Mouse (Mus musculus) CH12.LX (cell line): ENCODE measurements at regions not wholly inside any gene's neighbourhood (a gene's known extent, or its start where the extent isn't known, plus 50 kb on each side); places are given as distances from the start of the nearest gene placed in this dataset.

ENCODE experiments used
- DNase-seq: peaks from one replicate; pipeline ENCODE4 v3.0.0-alpha.2; 2013; ENCODE audit errors: extremely low read depth
- H3K27ac ChIP-seq: 2 replicates; pipeline ENCODE4 v1.5.1; 2012; ENCODE audit warnings: low read depth, mild to moderate bottlenecking, control low read depth, moderate library complexity; ENCODE audit not compliant: insufficient read depth
- H3K27me3 ChIP-seq: replicated peaks from 2 replicates; pipeline ENCODE3; 2012; ENCODE audit warnings: inconsistent platforms
- H3K36me3 ChIP-seq, 2 experiments: replicated peaks in 1 of 2; 2 replicates each; pipeline versions ENCODE3 to v1.6.1; 2012; ENCODE audit warnings: inconsistent platforms in 1 of 2, low read length in 1 of 2, mild to moderate bottlenecking in 1 of 2, mixed read lengths in 1 of 2, moderate library complexity in 1 of 2; ENCODE audit not compliant: control insufficient read depth in 1 of 2, insufficient read depth in 1 of 2
- H3K4me1 ChIP-seq, 2 experiments: 2 replicates each; pipeline ENCODE4 v1.6.1; 2012; ENCODE audit warnings: inconsistent platforms in 1 of 2, moderate library complexity in 1 of 2; ENCODE audit not compliant: insufficient read depth in 2 of 2, control insufficient read depth in 1 of 2
- H3K4me2 ChIP-seq: 2 replicates; pipeline ENCODE4 v1.6.1; 2012; ENCODE audit warnings: low read depth, mild to moderate bottlenecking, control low read depth; ENCODE audit not compliant: poor library complexity, insufficient read depth, severe bottlenecking
- H3K4me3 ChIP-seq, 3 experiments: fragments of 150-350 bp in 1 of 3; sonication (generic) in 1 of 3; replicated peaks in 1 of 3; 2 replicates each; pipeline versions ENCODE3 to v1.5.1; 2011 to 2012; ENCODE audit warnings: low read depth in 2 of 3, low read length in 2 of 3, mild to moderate bottlenecking in 2 of 3, moderate library complexity in 2 of 3, control low read depth in 1 of 3, improper control_type of control experiment in 1 of 3, inconsistent platforms in 1 of 3, mixed read lengths in 1 of 3; ENCODE audit not compliant: poor library complexity in 1 of 3
- H3K79me2 ChIP-seq: replicated peaks from 2 replicates; pipeline ENCODE4 v1.6.1; 2012; ENCODE audit warnings: mild to moderate bottlenecking, moderate library complexity; ENCODE audit not compliant: control insufficient read depth, poor library complexity, insufficient read depth, severe bottlenecking; ENCODE audit errors: extremely low read depth
- H3K9ac ChIP-seq: 2 replicates; pipeline ENCODE4 v1.6.1; 2012; ENCODE audit warnings: low read depth, mild to moderate bottlenecking, control low read depth, moderate library complexity; ENCODE audit not compliant: insufficient read depth
- H3K9me3 ChIP-seq: replicated peaks from 2 replicates; pipeline ENCODE3; 2012; ENCODE audit warnings: low read length, inconsistent platforms, mixed read lengths
- BHLHE40 ChIP-seq: IDR thresholded peaks from 2 replicates; pipeline ENCODE4 v1.6.1; 2011; ENCODE audit warnings: mild to moderate bottlenecking, low read depth, low read length, improper control_type of control experiment
- CHD1 ChIP-seq: IDR thresholded peaks from 2 replicates; pipeline ENCODE4 v1.6.1; 2012; ENCODE audit warnings: low read depth, low read length, improper control_type of control experiment, inconsistent platforms
- CHD2 ChIP-seq: IDR thresholded peaks from 2 replicates; pipeline ENCODE4 v1.6.1; 2011; ENCODE audit warnings: low read length, improper control_type of control experiment
- CTCF ChIP-seq, 2 experiments: IDR thresholded peaks in 1 of 2; conservative IDR thresholded peaks in 1 of 2; 2 replicates each; pipeline ENCODE4 v1.5.1; 2011 to 2012; ENCODE audit warnings: low read depth in 2 of 2, low read length in 2 of 2, improper control_type of control experiment in 1 of 2, inconsistent platforms in 1 of 2, mild to moderate bottlenecking in 1 of 2, moderate library complexity in 1 of 2
- ELF1 ChIP-seq: IDR thresholded peaks from 2 replicates; pipeline ENCODE4 v1.6.1; 2014; ENCODE audit warnings: low read depth, mild to moderate bottlenecking, inconsistent platforms, low read length, improper control_type of control experiment
- EP300 ChIP-seq: IDR thresholded peaks from 2 replicates; pipeline ENCODE4 v1.6.1; 2011; ENCODE audit warnings: low read length, improper control_type of control experiment
- ETS1 ChIP-seq: conservative IDR thresholded peaks from 2 replicates; pipeline ENCODE4 v1.6.1; 2012; ENCODE audit warnings: low read depth, mild to moderate bottlenecking, inconsistent platforms, low read length, improper control_type of control experiment, moderate library complexity
- GABPA ChIP-seq: IDR thresholded peaks from 2 replicates; pipeline ENCODE4 v1.6.1; 2012; ENCODE audit warnings: low read depth, low read length, improper control_type of control experiment, inconsistent platforms; ENCODE audit not compliant: insufficient replicate concordance
- HCFC1 ChIP-seq: IDR thresholded peaks from 2 replicates; pipeline ENCODE4 v1.6.1; 2012; ENCODE audit warnings: low read depth, mild to moderate bottlenecking, inconsistent platforms, low read length, improper control_type of control experiment
- IRF4 ChIP-seq: IDR thresholded peaks from 2 replicates; pipeline ENCODE4 v1.6.1; 2014; ENCODE audit warnings: low read depth, mild to moderate bottlenecking, inconsistent platforms, low read length, improper control_type of control experiment
- JUN ChIP-seq: IDR thresholded peaks from 2 replicates; pipeline ENCODE4 v1.6.1; 2011; ENCODE audit warnings: low read depth, mild to moderate bottlenecking, low read length, improper control_type of control experiment, moderate library complexity; ENCODE audit not compliant: insufficient read depth
- JUND ChIP-seq: conservative IDR thresholded peaks from 2 replicates; pipeline ENCODE4 v1.6.1; 2011; ENCODE audit warnings: low read depth, low read length, improper control_type of control experiment
- KAT2A ChIP-seq: IDR thresholded peaks from 2 replicates; pipeline ENCODE4 v1.6.1; 2012; ENCODE audit warnings: low read length, improper control_type of control experiment, inconsistent platforms; ENCODE audit not compliant: insufficient replicate concordance
- MAX ChIP-seq: IDR thresholded peaks from 2 replicates; pipeline ENCODE4 v1.6.1; 2011; ENCODE audit warnings: low read length, improper control_type of control experiment
- MEF2A ChIP-seq: IDR thresholded peaks from 2 replicates; pipeline ENCODE4 v1.6.1; 2014; ENCODE audit warnings: low read depth, mild to moderate bottlenecking, inconsistent platforms, low read length, improper control_type of control experiment, borderline replicate concordance
- MXI1 ChIP-seq: IDR thresholded peaks from 2 replicates; pipeline ENCODE4 v1.6.1; 2011; ENCODE audit warnings: mild to moderate bottlenecking, low read depth, low read length, improper control_type of control experiment
- NELFE ChIP-seq: IDR thresholded peaks from 2 replicates; pipeline ENCODE4 v1.6.1; 2011; ENCODE audit warnings: low read depth, low read length, improper control_type of control experiment
- NRF1 ChIP-seq: IDR thresholded peaks from 2 replicates; pipeline ENCODE4 v1.6.1; 2014; ENCODE audit warnings: low read depth, mild to moderate bottlenecking, inconsistent platforms, low read length, improper control_type of control experiment, moderate library complexity
- PAX5 ChIP-seq: IDR thresholded peaks from 2 replicates; pipeline ENCODE4 v1.6.1; 2012; ENCODE audit warnings: low read length, inconsistent platforms, mixed read lengths
- SIN3A ChIP-seq: IDR thresholded peaks from 2 replicates; pipeline ENCODE4 v1.6.1; 2012; ENCODE audit warnings: low read length, improper control_type of control experiment, inconsistent platforms
- SMC3 ChIP-seq: IDR thresholded peaks from 2 replicates; pipeline ENCODE4 v1.6.1; 2011; ENCODE audit warnings: low read depth, low read length, improper control_type of control experiment
- USF1 ChIP-seq: IDR thresholded peaks from 2 replicates; pipeline ENCODE4 v1.6.1; 2014; ENCODE audit warnings: low read depth, mild to moderate bottlenecking, inconsistent platforms, low read length, improper control_type of control experiment
- USF2 ChIP-seq: conservative IDR thresholded peaks from 2 replicates; pipeline ENCODE4 v1.6.1; 2011; ENCODE audit warnings: low read depth, low read length, improper control_type of control experiment
- ZC3H11A ChIP-seq: IDR thresholded peaks from 2 replicates; pipeline ENCODE4 v1.6.1; 2012; ENCODE audit warnings: low read depth, mild to moderate bottlenecking, inconsistent platforms, low read length, improper control_type of control experiment
- ZKSCAN1 ChIP-seq: IDR thresholded peaks from 2 replicates; pipeline ENCODE4 v1.6.1; 2012; ENCODE audit warnings: low read depth, inconsistent platforms, low read length, improper control_type of control experiment, borderline replicate concordance
- ZMIZ1 ChIP-seq: IDR thresholded peaks from 2 replicates; pipeline ENCODE4 v1.6.1; 2012; ENCODE audit warnings: low read depth, mild to moderate bottlenecking, inconsistent platforms, low read length, improper control_type of control experiment
- dilution Hi-C: fragments of 300-500 bp; cut with MboI; formaldehyde crosslinking; loops from 2 replicates; pipeline ENCODE4 v1.14.3; 2020; ENCODE audit warnings: low sequenced_read_pairs; ENCODE audit not compliant: extremely low pct_unique_long_range_greater_than_20kb, extremely low pct_ligation_motif_present
- in situ Hi-C: fragments of 300-500 bp; cut with MboI; formaldehyde crosslinking; loops from 3 replicates; pipeline ENCODE4 v1.14.3; 2019; ENCODE audit warnings: low sequenced_read_pairs, low pct_ligation_motif_present, low pct_unique_long_range_greater_than_20kb, mixed read lengths

DNA sequence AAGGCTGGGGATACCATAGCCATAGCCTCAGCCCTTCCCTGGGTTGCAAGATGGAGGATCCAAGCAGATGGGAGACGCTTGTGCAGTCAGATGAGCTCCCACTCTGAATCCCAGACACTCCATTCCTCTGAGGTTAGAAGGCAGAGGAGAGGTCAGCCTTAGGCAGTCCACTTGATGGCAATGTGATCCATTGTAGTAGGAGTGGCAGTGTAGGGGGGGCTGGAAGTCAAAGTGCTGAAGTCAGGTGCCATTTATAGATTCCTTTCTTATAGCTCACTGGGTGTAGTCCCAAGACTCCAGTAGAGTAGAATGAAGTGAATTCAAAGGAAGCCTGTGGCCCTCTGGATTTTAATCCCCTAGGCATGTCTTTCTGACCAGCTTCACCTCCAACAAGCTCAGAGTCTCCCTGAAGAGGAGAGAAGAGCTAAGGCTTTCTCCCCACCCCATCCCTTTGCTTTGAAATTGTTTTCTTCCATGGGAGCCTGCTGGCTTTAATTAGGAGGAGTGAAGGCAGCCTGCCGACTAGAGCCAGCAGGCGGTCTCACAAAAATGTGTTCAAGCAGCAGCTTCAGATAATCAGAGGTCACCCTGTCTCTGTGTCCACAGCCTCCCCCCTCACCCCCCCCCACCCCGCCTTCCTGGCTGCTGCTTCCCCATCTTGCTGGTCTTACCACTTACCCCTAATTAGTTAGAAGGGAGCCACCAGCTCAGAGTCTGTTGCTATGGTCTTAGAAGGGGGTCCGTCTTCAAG, 2426.4 kb upstream of the 5930422O12Rik start:
- TF ChIP-seq CHD2: no peak
- no peak for TF ChIP-seq CTCF (conservative IDR thresholded peaks at IDR 0.05 in 1 of 2, IDR thresholded peaks at IDR 0.05 in 1 of 2; ENCODE audit: low read depth in 2 of 2, low read length in 2 of 2)
- no peak for TF ChIP-seq IRF4
- no peak for TF ChIP-seq MXI1
- no peak for TF ChIP-seq ZMIZ1
- TF ChIP-seq ZC3H11A: no peak
- no peak for TF ChIP-seq ELF1
- TF ChIP-seq USF2: no peak
- no peak for TF ChIP-seq PAX5
- TF ChIP-seq NELFE: no peak
- no peak for TF ChIP-seq ZKSCAN1
- no peak for TF ChIP-seq USF1
- TF ChIP-seq KAT2A: no peak
- no peak for TF ChIP-seq EP300
- no peak for TF ChIP-seq MAX
- no peak for TF ChIP-seq JUN
- no peak for TF ChIP-seq MEF2A
- TF ChIP-seq BHLHE40: no peak
- TF ChIP-seq JUND: no peak
- TF ChIP-seq CHD1: no peak
- dilution Hi-C loops (no loop called here), in situ Hi-C loops (no loop called here)
- Histone ChIP-seq H3K79me2 (no peaks in the 10 kb centered on the region), H3K36me3 (no peaks in the 10 kb centered on the region), H3K27ac (no peak overlapping the region), H3K4me3 (no peak overlapping the region), H3K9me3 (no peaks in the 10 kb centered on the region), H3K9ac (no peak overlapping the region), H3K4me2 (no peak overlapping the region), H3K27me3 (peaks cover 11% of the 10 kb centered on the region), H3K4me1 (peaks cover 0 to 4% of the 10 kb centered on the region in 2 experiments; a peak in 2 of 4 replicates)
- no peak for DNase-seq

- Histone ChIP-seq H3K27me3 (no peaks in the 10 kb centered on the region), H3K4me3 (no peak overlapping the region), H3K9ac (no peak overlapping the region)
- in situ Hi-C loops: no loop called here
- TF ChIP-seq NELFE (no peak), SMC3 (no peak), NRF1 (no peak), USF2 (no peak), MAX (no peak), GABPA (no peak), CHD1 (no peak), ZKSCAN1 (no peak), ETS1 (no peak), MXI1 (no peak), SIN3A (no peak), ELF1 (no peak), JUN (no peak), HCFC1 (no peak), CTCF (conservative IDR thresholded peaks at IDR 0.05 in 1 of 2, IDR thresholded peaks at IDR 0.05 in 1 of 2; ENCODE audit: low read depth in 2 of 2, low read length in 2 of 2) (no peak), MEF2A (no peak)
- TF ChIP-seq, all 38 proteins: peak for 0
- Histone ChIP-seq H3K4me2 (no peak overlapping the region), H3K4me1 (no peaks in the 10 kb centered on the region), H3K36me3 (no peaks in the 10 kb centered on the region), H3K9me3 (no peaks in the 10 kb centered on the region), H3K27ac (no peak overlapping the region), H3K79me2 (no peaks in the 10 kb centered on the region)
- dilution Hi-C loops: no loop called here
- DNase-seq: no peak
Measured at GRCm38 (mm10) chr8:31008309-31008708, 2420.2 kb upstream of the 5930422O12Rik start.
